Mouse (Mus musculus) intestine, embryonic 15.5 days (tissue): ENCODE data around the gene Fam25c. TPM values are rescaled to one million over a fixed set of nuclear protein-coding genes. Genes with fewer than 3 reads are reported as not detected.
A peak's percentile ranks its signal among the peaks of the same experiment; 100 is the strongest.
"Not testable (repeated sequence)": the region's sequence is repeated elsewhere in the genome, so short reads cannot be mapped to it uniquely, and the experiment has no call there.

Source experiments
- ATAC-seq: fragments of 200-750 bp; cut with Nextera tagmentation; 2 replicates; pipeline ENCODE4 v1.8.0; 2017; ENCODE audit warnings: moderate TSS enrichment, moderate library complexity
- H3K27ac ChIP-seq: fragments of 300-500 bp; sonication (generic); 2 replicates; pipeline ENCODE4 v1.5.1; 2015; ENCODE audit warnings: mild to moderate bottlenecking, inconsistent platforms
- H3K27me3 ChIP-seq: fragments of 300-500 bp; sonication (generic); replicated peaks from 2 replicates; pipeline ENCODE4 v1.6.1; 2015; ENCODE audit warnings: inconsistent platforms
- H3K36me3 ChIP-seq: fragments of 300-500 bp; sonication (generic); 2 replicates; pipeline ENCODE4 v1.6.1; 2015; ENCODE audit warnings: inconsistent platforms
- H3K4me1 ChIP-seq: fragments of 300-500 bp; sonication (generic); replicated peaks from 2 replicates; pipeline ENCODE4 v1.6.1; 2015; ENCODE audit warnings: inconsistent platforms
- H3K4me2 ChIP-seq: fragments of 300-500 bp; sonication (generic); replicated peaks from 2 replicates; pipeline ENCODE4 v1.6.1; 2015; ENCODE audit warnings: mild to moderate bottlenecking, inconsistent platforms
- H3K4me3 ChIP-seq: fragments of 300-500 bp; sonication (generic); replicated peaks from 2 replicates; pipeline ENCODE4 v1.5.1; 2015; ENCODE audit warnings: inconsistent platforms
- H3K9ac ChIP-seq: fragments of 300-500 bp; sonication (generic); 2 replicates; pipeline ENCODE4 v1.6.1; 2015; ENCODE audit warnings: inconsistent platforms
- H3K9me3 ChIP-seq: fragments of 300-500 bp; sonication (generic); 2 replicates; pipeline ENCODE4 v1.6.1; 2016; ENCODE audit warnings: inconsistent platforms
- WGBS: fragments of 180-500 bp; shearing (Covaris S2); methylation state at CpG from one replicate; pipeline ENCODE4 v1.1.7; 2015; 5-methylcytosine and 5-hydroxymethylcytosine counted together
- polyA plus RNA-seq: library from polyadenylated mRNA; unstranded; fragments of >200 nt; fragmentation: Nextera tagmentation; extraction: Ambion mirVana; gene quantifications from 2 replicates; pipeline ENCODE4 v1.2.1, GENCODE M21; 2015

Fam25c gene
- polyA plus RNA-seq, 1 experiment from 2014 or later: not detected

DNA sequence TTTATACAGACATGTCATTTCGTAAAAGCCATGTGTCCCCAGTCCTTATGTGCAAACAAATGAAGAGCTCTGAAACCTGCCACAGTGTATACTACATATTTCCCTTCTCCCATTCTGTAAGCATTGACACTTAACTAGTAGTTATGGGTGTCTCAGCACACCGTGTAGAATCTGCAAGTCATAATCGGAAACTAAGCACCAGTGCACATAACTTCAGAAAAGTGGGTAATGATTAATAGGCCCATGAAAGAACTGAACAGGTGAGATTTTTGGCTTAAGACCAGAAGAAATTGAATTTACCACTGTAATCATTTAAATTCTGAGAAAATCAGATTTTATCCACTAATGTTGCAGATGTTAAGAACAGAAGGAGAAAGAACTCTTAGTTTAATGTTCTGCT, 40.4 kb downstream of the Fam25c start:
- Histone ChIP-seq H3K9ac (no peak overlapping the region), H3K4me1 (peaks cover 10% of the 10 kb centered on the region), H3K4me2 (no peak overlapping the region; the same call in 1 of the 2 replicates), H3K27me3 (no peaks in the 10 kb centered on the region), H3K27ac (no peak overlapping the region), H3K36me3 (peaks cover 2% of the 10 kb centered on the region; the same call in 1 of the 2 replicates), H3K9me3 (no peaks in the 10 kb centered on the region), H3K4me3 (no peak overlapping the region)
- 41% methylated on average over 3 of the region's 3 CpGs for WGBS
- no peak for ATAC-seq

GRCm38 (mm10) chr14:34314383-34314782, 40.9 kb downstream of the Fam25c start:
- H3K27ac ChIP-seq, H3K4me3 ChIP-seq, H3K36me3 ChIP-seq, H3K9ac ChIP-seq, ATAC-seq, H3K4me1 ChIP-seq, H3K27me3 ChIP-seq, H3K9me3 ChIP-seq: not testable (repeated sequence)
- peak overlapping the region; percentile 72 for H3K4me2 ChIP-seq
- 80% methylated on average over 8 of the region's 8 CpGs for WGBS

- Histone ChIP-seq H3K27ac (no peak overlapping the region), H3K9me3 (no peaks in the 10 kb centered on the region), H3K36me3 (no peaks in the 10 kb centered on the region), H3K9ac (no peak overlapping the region), H3K27me3 (no peaks in the 10 kb centered on the region), H3K4me3 (no peak overlapping the region), H3K4me1 (peaks cover 10% of the 10 kb centered on the region), H3K4me2 (peak overlapping the region; percentile 72)
- no peak for ATAC-seq
- 53% methylated on average over 3 of the region's 3 CpGs for WGBS
Observed at GRCm38 (mm10) chr14:34313612-34314011, 41.6 kb downstream of the Fam25c start.

GRCm38 (mm10) chr14:34312339-34313048, 42.7 kb downstream of the Fam25c start:
- Histone ChIP-seq H3K9me3 (no peaks in the 10 kb centered on the region), H3K27ac (peak overlapping the region; percentile 48; the same call in 1 of the 2 replicates), H3K27me3 (no peaks in the 10 kb centered on the region), H3K4me2 (peak overlapping the region; percentile 72), H3K4me3 (peak overlapping the region; percentile 93), H3K36me3 (no peaks in the 10 kb centered on the region), H3K4me1 (peaks cover 10% of the 10 kb centered on the region), H3K9ac (0 out of 2 replicates have a peak overlapping the region, but pooled peaks have one; percentile 26)
- 16% methylated on average over 5 of the region's 6 CpGs for WGBS
- ATAC-seq: 0 out of 2 replicates have a peak, but pooled peaks have one; percentile 15

GRCm38 (mm10) chr14:34311691-34312090, 43.5 kb downstream of the Fam25c start:
- Histone ChIP-seq H3K36me3 (no peaks in the 10 kb centered on the region), H3K4me2 (peak overlapping the region; percentile 72), H3K27ac (peak overlapping the region; percentile 98; the same call in 1 of the 2 replicates), H3K9ac (peak overlapping the region; percentile 99), H3K4me1 (peaks cover 10% of the 10 kb centered on the region), H3K4me3 (peak overlapping the region; percentile 93), H3K9me3 (no peaks in the 10 kb centered on the region), H3K27me3 (no peaks in the 10 kb centered on the region)
- ATAC-seq: no peak
- WGBS: 4% methylated on average over 4 of the region's 4 CpGs

GRCm38 (mm10) chr14:34311021-34311631, 44.1 kb downstream of the Fam25c start:
- peaks cover 10% of the 10 kb centered on the region for H3K4me1 ChIP-seq
- no peaks in the 10 kb centered on the region for H3K27me3 ChIP-seq
- 0% methylated on average over 47 of the region's 47 CpGs for whole genome bisulfite sequencing
- H3K27ac ChIP-seq: peak overlapping the region; percentile 98
- H3K9me3 ChIP-seq: no peaks in the 10 kb centered on the region
- H3K4me2 ChIP-seq: peak overlapping the region; percentile 72
- ATAC-seq: peak; percentile 26
- H3K36me3 ChIP-seq: no peaks in the 10 kb centered on the region
- peak overlapping the region; percentile 99 for H3K9ac ChIP-seq
- H3K4me3 ChIP-seq: peak overlapping the region; percentile 93

GRCm38 (mm10) chr14:34310234-34310965, 44.8 kb downstream of the Fam25c start, which contains the start of the genes Shld2 and Glud1:
TSS of gene Shld2 (minus strand) at chr14:34310493.
TSS of gene Glud1 (plus strand) at chr14:34310727.
- H3K27me3 ChIP-seq: no peaks in the 10 kb centered on the region
- no peaks in the 10 kb centered on the region for H3K9me3 ChIP-seq
- peak within 1 kb of the TSS; percentile 72 for H3K4me2 ChIP-seq
- ATAC-seq: peak; percentile 97
- peaks cover 10% of the 10 kb centered on the region for H3K4me1 ChIP-seq
- H3K4me3 ChIP-seq: peak within 1 kb of the TSS; percentile 93
- peak within 1 kb of the TSS; percentile 99 for H3K9ac ChIP-seq
- H3K27ac ChIP-seq: peak within 1 kb of the TSS; percentile 98
- under 1% methylated on average over 98 of the region's 100 CpGs for WGBS
- no peaks in the 10 kb centered on the region for H3K36me3 ChIP-seq

DNA sequence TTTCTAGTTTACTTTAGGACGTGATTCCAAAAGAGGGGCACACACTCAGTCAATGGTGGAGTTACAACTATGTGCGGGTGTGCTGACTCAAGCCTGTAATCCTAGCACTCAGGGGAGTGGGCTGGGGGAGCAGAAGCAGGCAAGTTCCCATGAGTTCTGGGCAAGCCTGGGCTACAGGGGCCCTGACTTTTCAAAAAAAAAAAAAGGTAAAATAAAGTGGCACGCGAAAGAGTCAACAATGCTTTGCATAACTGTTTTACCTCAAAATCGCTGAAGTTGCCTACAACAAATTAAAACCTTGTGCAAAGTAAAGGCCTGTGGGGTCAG, 45.4 kb downstream of the Fam25c start:
- H3K27me3 ChIP-seq: no peaks in the 10 kb centered on the region
- H3K4me2 ChIP-seq: peak overlapping the region; percentile 72
- ATAC-seq: no peak
- peak overlapping the region; percentile 98 for H3K27ac ChIP-seq
- peaks cover 7% of the 10 kb centered on the region for H3K4me1 ChIP-seq
- peak overlapping the region; percentile 57 for H3K9ac ChIP-seq
- peak overlapping the region; percentile 93 for H3K4me3 ChIP-seq
- no peaks in the 10 kb centered on the region for H3K9me3 ChIP-seq
- no peaks in the 10 kb centered on the region for H3K36me3 ChIP-seq
- 7% methylated on average over 5 of the region's 5 CpGs for WGBS

DNA sequence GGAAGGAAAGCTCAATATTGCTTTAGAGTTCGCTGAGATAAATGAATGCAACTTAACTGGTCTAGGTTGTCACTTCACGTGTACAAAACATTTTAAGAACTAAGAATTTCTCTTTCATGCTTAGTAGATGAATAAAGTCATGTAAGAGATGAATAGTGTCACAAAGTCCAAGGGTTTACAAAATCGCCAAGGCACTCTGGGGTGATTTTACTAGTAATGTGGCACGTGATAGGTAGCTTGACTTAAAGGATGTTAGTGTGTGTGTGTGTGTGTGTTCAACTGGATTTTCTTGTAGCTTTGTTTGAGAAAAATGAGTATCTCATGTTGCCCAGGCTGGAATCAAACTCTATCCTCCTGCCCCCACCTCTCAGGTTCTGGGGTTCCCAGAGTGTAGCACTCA, 46.0 kb downstream of the Fam25c start:
- no peaks in the 10 kb centered on the region for H3K36me3 ChIP-seq
- no peak overlapping the region for H3K4me3 ChIP-seq
- H3K27ac ChIP-seq: no peak overlapping the region
- H3K9me3 ChIP-seq: no peaks in the 10 kb centered on the region
- no peak overlapping the region for H3K9ac ChIP-seq
- 0 out of 2 replicates have a peak overlapping the region, but pooled peaks have one; percentile 72 for H3K4me2 ChIP-seq
- ATAC-seq: no peak
- peaks cover 7% of the 10 kb centered on the region for H3K4me1 ChIP-seq
- no peaks in the 10 kb centered on the region for H3K27me3 ChIP-seq
- 76% methylated on average over 4 of the region's 4 CpGs for WGBS

GRCm38 (mm10) chr14:34303265-34303680, 52.0 kb downstream of the Fam25c start:
- no peaks in the 10 kb centered on the region for H3K36me3 ChIP-seq
- no peaks in the 10 kb centered on the region for H3K27me3 ChIP-seq
- no peaks in the 10 kb centered on the region for H3K9me3 ChIP-seq
- no peak overlapping the region for H3K4me3 ChIP-seq
- H3K4me1 ChIP-seq: peaks cover 18% of the 10 kb centered on the region
- peak overlapping the region; percentile 42; the same call in 1 of the 2 replicates for H3K27ac ChIP-seq
- ATAC-seq: no peak
- peak overlapping the region; percentile 7; the same call in 1 of the 2 replicates for H3K4me2 ChIP-seq
- 18% methylated on average over 5 of the region's 5 CpGs for WGBS
- no peak overlapping the region for H3K9ac ChIP-seq

DNA sequence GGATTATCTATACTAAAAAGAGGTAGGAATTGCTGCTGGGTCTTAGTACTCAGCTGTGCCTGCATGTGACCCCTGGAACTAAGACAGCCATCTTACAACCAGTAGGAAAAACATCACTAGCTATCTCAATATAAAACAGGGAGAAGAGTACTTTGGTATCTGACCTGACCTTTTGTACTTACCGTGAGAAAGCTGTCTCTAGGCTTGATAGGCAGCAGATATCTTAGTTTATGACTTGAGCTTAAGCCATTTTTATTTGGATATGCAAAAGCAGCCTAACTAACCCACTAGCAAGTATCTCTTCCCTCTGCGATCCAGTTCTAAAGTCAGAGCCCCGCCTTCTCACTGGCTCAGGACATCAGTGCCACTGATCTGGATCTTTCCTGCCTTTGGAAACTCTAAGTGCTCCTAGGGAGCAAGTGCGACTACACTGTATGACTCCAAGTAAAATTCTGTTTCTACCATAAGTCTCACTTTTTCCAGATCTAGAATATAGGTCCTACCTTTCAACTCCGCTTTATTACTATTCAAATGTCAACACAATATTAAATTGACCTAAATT, 52.5 kb downstream of the Fam25c start:
- peak; percentile 75 for ATAC-seq
- no peak overlapping the region for H3K4me3 ChIP-seq
- no peaks in the 10 kb centered on the region for H3K27me3 ChIP-seq
- H3K9ac ChIP-seq: no peak overlapping the region
- no peak overlapping the region for H3K4me2 ChIP-seq
- H3K9me3 ChIP-seq: no peaks in the 10 kb centered on the region
- H3K36me3 ChIP-seq: no peaks in the 10 kb centered on the region
- no peak overlapping the region for H3K27ac ChIP-seq
- 55% methylated on average over 5 of the region's 5 CpGs for WGBS
- peaks cover 19% of the 10 kb centered on the region for H3K4me1 ChIP-seq
